Mouse (Mus musculus): ENCODE data around the gene Uhrf1. TPM values are rescaled to one million over a fixed set of nuclear protein-coding genes. Genes with fewer than 3 reads are reported as not detected.
"Not testable (repeated sequence)": the region's sequence is repeated elsewhere in the genome, so short reads cannot be mapped to it uniquely, and the experiment has no call there.

Uhrf1 gene
- total and polyA plus RNA-seq, 3 experiments, result 161 to 220 (median 184) TPM

DNA sequence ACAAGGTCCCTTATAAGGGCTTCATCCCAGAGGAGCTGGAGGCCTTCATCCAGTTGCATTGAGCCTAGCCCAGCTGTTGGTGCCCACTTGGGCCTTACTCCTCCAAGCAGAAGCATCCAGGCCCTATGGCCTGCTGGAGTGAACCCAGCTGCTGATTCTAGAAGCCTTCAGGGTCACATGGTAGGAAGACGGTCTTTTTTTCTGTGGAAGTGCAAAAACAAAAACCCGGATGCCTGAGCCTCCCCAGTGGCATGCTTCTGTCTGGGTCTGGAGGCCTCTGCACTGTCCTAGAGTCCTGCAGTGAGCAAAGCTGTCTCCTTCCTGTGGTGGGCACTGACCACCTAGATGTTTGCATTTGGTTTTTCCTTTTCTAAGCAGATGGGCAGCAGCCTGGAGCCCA is 44.3 kb upstream of the Uhrf1 start:
- in situ Hi-C loops (cut with MboI; ENCODE audit: low pct_ligation_motif_present, low pct_unique_long_range_greater_than_20kb, low sequenced_read_pairs), result loop anchor here (5.0 kb wide), 1 partner anchor 57 kb away; no protein-coding TSS in a partner anchor
- H3K9ac ChIP-seq (ENCODE audit: insufficient read depth, low read depth), result peak overlapping the region; percentile 82
- peaks cover 31 to 49% of the 10 kb centered on the region in 2 experiments for H3K36me3 ChIP-seq (replicated peaks in 1 of 2; ENCODE audit: control insufficient read depth in 1 of 2, insufficient read depth in 1 of 2, low read length in 1 of 2)
- TF ChIP-seq ZNF384 (IDR thresholded peaks at IDR 0.05; ENCODE audit: low read depth, low read length) (peak; percentile 59), USF1 (IDR thresholded peaks at IDR 0.05; ENCODE audit: low read depth, low read length) (peak; percentile 28; the same call in 1 of the 2 replicates), MAX (IDR thresholded peaks at IDR 0.05; ENCODE audit: low read length) (peak; percentile 57; the same call in 1 of the 2 replicates), ELF1 (IDR thresholded peaks at IDR 0.05; ENCODE audit: low read depth, low read length) (0 out of 2 replicates have a peak, but pooled peaks have one; percentile 16)
- peaks cover 61% of the 10 kb centered on the region for H3K79me2 ChIP-seq (replicated peaks; ENCODE audit: control insufficient read depth, extremely low read depth, insufficient read depth, poor library complexity, severe bottlenecking)
- peak overlapping the region; percentile 77 for H3K27ac ChIP-seq (ENCODE audit: insufficient read depth, low read depth)
- H3K4me2 ChIP-seq (ENCODE audit: insufficient read depth, low read depth, poor library complexity, severe bottlenecking), result peak overlapping the region; percentile 95
- peak overlapping the region; percentile 48 to 98 (median 54) for H3K4me3 ChIP-seq (replicated peaks in 1 of 3; ENCODE audit: low read depth in 2 of 3, low read length in 2 of 3, poor library complexity in 1 of 3)
- H3K27me3 ChIP-seq (replicated peaks); dilution Hi-C loops (cut with MboI; ENCODE audit: extremely low pct_ligation_motif_present, extremely low pct_unique_long_range_greater_than_20kb, low sequenced_read_pairs); DNase-seq (ENCODE audit: extremely low read depth); H3K9me3 ChIP-seq (replicated peaks; ENCODE audit: low read length): not testable (repeated sequence)
- H3K4me1 ChIP-seq (ENCODE audit: control insufficient read depth in 1 of 2, insufficient read depth in 2 of 2), result peaks cover 17 to 46% of the 10 kb centered on the region in 2 experiments

DNA sequence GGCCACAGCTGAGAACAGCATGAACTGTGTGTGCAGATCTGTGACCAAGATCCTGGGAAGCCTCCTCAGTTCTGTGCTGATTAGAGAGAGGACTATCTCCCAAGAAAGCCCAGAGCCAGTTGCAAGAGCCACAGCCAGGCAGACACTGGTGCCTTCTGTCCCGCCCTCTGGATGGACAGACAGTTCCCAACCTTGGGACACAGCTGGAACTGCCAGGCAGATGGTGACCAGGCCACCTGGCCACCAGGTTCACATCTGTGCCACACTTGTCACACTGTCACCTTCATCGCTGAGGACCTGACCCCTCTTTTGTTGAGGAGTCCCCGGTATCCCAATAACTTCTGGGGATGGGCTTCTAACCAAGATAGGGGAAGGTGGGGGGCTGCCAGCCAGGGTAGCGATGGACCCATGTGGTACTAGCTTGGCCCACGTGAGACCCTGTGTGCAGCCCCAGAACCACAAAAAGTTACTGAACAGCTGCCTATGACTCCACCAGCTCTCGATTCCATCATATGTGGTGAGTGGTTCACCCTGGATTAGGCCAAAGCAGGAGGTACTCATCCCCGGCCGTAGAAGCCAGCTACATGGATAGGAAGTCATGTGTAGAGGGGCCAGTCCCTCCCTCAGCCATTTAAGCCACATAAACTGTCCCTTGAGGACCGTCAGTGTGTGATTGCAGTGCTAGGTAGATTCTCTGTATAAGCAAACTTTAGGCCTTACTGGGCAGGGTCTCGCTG is 43.7 kb upstream of the Uhrf1 start:
- in situ Hi-C loops (cut with MboI; ENCODE audit: low pct_ligation_motif_present, low pct_unique_long_range_greater_than_20kb, low sequenced_read_pairs), result loop anchor here (5.0 kb wide), 2 partner anchors 57 to 127 kb away; no protein-coding TSS in a partner anchor
- Histone ChIP-seq H3K27me3 (replicated peaks) (no peaks in the 10 kb centered on the region), H3K9ac (ENCODE audit: insufficient read depth, low read depth) (peak overlapping the region; percentile 82), H3K9me3 (replicated peaks; ENCODE audit: low read length) (no peaks in the 10 kb centered on the region), H3K4me2 (ENCODE audit: insufficient read depth, low read depth, poor library complexity, severe bottlenecking) (peak overlapping the region; percentile 95), H3K27ac (ENCODE audit: insufficient read depth, low read depth) (peak overlapping the region; percentile 77), H3K4me1 (ENCODE audit: control insufficient read depth in 1 of 2, insufficient read depth in 2 of 2) (peaks cover 17 to 51% of the 10 kb centered on the region in 2 experiments), H3K36me3 (replicated peaks in 1 of 2; ENCODE audit: control insufficient read depth in 1 of 2, insufficient read depth in 1 of 2, low read length in 1 of 2) (peaks cover 31 to 49% of the 10 kb centered on the region in 2 experiments), H3K79me2 (replicated peaks; ENCODE audit: control insufficient read depth, extremely low read depth, insufficient read depth, poor library complexity, severe bottlenecking) (peaks cover 61% of the 10 kb centered on the region), H3K4me3 (replicated peaks in 1 of 3; ENCODE audit: low read depth in 2 of 3, low read length in 2 of 3, poor library complexity in 1 of 3) (peak overlapping the region; percentile 24 to 98 (median 54))
- peak; percentile 61 for DNase-seq (ENCODE audit: extremely low read depth)
- TF ChIP-seq MAX (IDR thresholded peaks at IDR 0.05; ENCODE audit: low read length) (no peak), MAFK (IDR thresholded peaks at IDR 0.05; ENCODE audit: insufficient replicate concordance, low read length) (no peak), USF2 (conservative IDR thresholded peaks at IDR 0.05; ENCODE audit: low read depth, low read length) (no peak), IRF4 (IDR thresholded peaks at IDR 0.05; ENCODE audit: low read depth, low read length) (peak; percentile 38; the same call in 1 of the 2 replicates), CTCF (conservative IDR thresholded peaks at IDR 0.05 in 1 of 2, IDR thresholded peaks at IDR 0.05 in 1 of 2; ENCODE audit: low read depth in 2 of 2, low read length in 2 of 2) (no peak), MEF2A (IDR thresholded peaks at IDR 0.05; ENCODE audit: borderline replicate concordance, low read depth, low read length) (0 out of 2 replicates have a peak, but pooled peaks have one; percentile 27), HCFC1 (IDR thresholded peaks at IDR 0.05; ENCODE audit: low read depth, low read length) (no peak), E2F4 (IDR thresholded peaks at IDR 0.05; ENCODE audit: insufficient replicate concordance, low read depth, low read length) (no peak), KAT2A (IDR thresholded peaks at IDR 0.05; ENCODE audit: insufficient replicate concordance, low read length) (no peak), BHLHE40 (IDR thresholded peaks at IDR 0.05; ENCODE audit: low read depth, low read length) (peak; percentile 82), TBP (conservative IDR thresholded peaks at IDR 0.05; ENCODE audit: low read depth, low read length) (no peak), GABPA (IDR thresholded peaks at IDR 0.05; ENCODE audit: insufficient replicate concordance, low read depth, low read length) (no peak), MXI1 (IDR thresholded peaks at IDR 0.05; ENCODE audit: low read depth, low read length) (peak; percentile 16; the same call in 1 of the 2 replicates), NRF1 (IDR thresholded peaks at IDR 0.05; ENCODE audit: low read depth, low read length) (no peak), CHD2 (IDR thresholded peaks at IDR 0.05; ENCODE audit: low read length) (no peak), TCF12 (IDR thresholded peaks at IDR 0.05; ENCODE audit: low read depth, low read length) (no peak; the same call in 1 of the 2 replicates), ZNF384 (IDR thresholded peaks at IDR 0.05; ENCODE audit: low read depth, low read length) (no peak), ELF1 (IDR thresholded peaks at IDR 0.05; ENCODE audit: low read depth, low read length) (no peak), ETS1 (conservative IDR thresholded peaks at IDR 0.05; ENCODE audit: low read depth, low read length) (peak; percentile 81)
- dilution Hi-C loops (cut with MboI; ENCODE audit: extremely low pct_ligation_motif_present, extremely low pct_unique_long_range_greater_than_20kb, low sequenced_read_pairs), result no loop called here
